Mouse (Mus musculus) kidney, postnatal 10 days (tissue): ENCODE results near the gene Tanc1.
A peak's percentile ranks its signal among the peaks of the same experiment; 100 is the strongest.

Source experiments
- DNase-seq: peaks from one replicate; pipeline ENCODE4 v3.0.0; 2021; ENCODE audit warnings: mixed read lengths

The Tanc1 gene

DNA sequence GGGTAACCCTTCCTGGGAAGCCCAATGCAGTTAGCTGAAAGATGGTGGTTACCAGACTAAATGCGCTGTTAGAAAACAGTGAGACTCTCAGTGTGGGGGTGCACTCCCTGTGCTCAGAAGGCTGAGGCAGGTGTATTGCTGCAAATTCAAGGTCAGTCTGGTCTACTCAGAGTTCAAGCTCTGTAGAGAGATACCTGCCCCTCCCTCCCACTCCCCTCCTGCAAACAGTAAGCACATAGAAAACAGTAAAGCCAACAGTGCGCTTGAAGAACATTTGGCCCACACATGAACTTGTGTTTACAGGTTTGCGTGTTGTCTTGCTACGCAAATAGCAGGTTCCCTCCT lies 73.7 kb downstream of the Tanc1 start:
- DNase-seq = no peak

DNA sequence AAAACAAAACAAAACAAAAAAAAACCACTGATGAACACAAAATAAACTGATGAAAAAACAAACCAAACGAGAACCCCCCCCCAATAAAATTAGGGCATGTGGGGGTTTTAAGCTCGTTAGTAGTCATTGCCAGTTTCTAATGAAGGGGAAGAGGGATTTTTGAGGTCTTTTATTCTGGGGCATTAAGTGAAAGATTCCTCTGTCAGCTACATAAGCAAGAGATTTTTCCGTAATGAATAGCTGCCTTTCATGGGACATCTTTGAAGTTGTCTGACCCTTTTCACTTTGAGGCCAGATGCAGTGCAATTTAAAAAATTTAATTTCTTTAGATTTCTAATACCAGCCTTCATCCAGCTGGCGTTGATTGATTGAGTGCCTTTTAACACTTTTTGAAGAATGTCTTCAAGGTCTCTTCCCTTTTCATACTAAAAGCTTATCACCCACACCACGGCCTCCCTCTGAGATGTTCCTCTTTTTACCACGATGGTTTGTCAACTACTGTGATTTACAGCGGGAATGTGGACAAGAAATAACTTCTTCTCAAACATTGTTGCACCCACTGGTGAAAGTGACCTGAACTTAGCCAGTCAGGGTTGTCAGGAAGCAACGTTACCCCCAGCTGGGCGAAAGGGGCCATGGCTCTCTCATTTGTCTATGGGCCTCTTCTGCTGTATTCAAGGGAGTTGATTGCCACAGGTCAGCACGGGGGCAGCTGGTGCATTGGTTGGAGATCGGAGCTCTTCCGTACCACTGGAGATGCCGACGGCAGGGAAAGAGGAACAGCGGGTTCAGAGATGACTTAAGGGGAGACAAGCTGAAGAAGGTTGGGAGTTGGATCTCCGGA lies 76.6 kb downstream of the Tanc1 start:
- DNase-seq = no peak

DNA sequence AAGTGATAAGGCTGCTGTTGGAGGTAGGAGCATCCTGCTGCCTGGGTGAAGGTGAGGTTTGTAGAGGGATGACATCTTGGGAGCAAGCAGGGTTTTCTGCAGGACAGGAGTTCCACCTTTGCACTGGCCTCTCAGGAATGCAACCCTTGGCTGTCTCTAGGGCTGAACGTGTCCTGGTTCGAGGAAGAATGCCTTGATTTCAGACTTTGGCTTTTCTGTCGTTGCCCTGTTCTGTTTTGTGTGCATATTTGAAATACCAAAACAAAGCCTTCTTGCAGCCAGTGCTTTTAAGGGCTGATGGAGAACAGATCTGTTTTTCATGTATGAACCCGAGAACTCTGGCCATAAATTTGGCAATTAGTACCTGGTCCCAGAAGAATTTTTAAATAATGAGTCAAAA lies 79.3 kb downstream of the Tanc1 start:
- DNase-seq = peak; percentile 54

DNA sequence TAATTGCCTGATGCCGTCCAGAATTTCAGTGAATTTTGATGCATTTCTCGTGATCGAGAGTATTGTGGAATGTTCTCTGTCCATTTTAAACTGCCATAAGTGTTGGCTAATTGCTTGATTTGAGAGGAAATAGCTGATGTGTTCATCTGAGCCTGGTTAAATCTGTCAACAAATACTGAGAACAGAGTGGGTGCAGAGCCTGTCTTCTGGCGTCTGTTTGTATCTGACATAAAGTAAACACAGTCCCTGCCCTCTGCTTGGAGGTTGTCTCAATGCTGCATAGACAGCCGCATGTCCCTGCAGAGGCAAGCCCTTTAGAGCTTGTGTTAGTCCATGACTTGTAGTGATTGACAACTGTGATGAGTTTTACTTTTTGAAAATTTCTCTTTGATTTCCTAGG lies 81.6 kb downstream of the Tanc1 start:
- no peak for DNase-seq

DNA sequence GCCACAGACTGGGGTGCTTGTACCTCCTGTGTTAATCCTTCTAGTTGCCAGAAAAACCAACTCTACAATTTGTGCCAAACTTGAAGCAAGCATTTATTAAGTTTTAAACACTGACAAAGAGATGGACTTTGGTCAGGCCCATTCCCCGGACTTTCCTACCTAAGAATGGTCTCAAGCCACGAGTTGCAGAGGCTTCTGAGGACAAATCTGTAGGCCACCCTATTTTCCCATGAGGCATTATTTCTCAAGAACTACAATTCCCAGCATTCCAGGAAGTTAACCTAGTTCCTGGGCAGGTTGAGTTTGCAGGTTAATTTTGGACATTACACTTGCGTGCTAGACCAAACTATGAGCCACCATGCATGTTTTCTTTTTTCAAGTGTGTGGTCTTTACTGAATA lies 85.3 kb downstream of the Tanc1 start:
- DNase-seq = peak; percentile 48

DNA sequence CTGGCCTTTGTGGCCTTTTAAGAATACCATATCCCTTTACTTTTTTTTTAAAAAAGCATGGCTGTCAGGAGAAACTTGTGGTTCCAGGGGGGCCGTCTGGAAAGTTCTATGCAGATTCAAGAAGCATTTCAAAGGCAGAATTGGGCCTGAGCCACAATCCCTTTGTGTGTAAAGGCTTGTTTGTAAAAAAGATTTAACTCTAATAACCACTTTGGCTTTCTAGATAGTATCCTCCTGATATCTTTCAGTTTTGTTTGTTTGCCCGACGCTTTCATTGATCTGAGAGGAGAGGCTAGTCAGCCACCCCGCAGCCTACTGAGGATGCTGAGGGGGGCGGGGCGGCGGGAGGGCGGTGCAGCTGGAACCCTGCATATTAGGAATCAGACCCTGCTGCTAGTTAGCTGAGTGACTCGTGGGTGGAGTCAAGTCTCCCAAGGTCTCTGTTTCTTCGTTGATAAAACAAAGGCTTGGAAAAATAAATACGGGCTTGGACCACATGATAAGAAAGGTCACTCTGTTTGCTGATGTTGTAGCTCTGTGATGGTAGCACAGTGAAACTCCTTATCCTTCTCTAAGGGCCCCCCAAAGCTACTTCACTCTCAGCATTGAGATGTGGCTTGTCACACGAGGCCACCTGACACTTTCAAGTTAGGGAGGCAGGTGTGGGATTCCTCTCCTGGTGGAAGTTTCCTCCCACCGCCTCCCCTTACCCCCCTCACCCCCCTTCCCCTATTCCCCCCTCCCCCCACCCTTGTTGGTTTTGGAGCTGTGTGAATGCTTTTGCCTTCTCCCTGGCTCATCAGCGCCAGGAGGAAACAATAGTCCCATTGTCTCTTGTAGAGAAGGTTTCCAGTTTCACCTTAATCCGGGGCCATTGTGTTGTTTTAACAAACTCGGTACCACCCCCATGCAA lies 86.1 kb downstream of the Tanc1 start:
- DNase-seq = peak; percentile 63

DNA sequence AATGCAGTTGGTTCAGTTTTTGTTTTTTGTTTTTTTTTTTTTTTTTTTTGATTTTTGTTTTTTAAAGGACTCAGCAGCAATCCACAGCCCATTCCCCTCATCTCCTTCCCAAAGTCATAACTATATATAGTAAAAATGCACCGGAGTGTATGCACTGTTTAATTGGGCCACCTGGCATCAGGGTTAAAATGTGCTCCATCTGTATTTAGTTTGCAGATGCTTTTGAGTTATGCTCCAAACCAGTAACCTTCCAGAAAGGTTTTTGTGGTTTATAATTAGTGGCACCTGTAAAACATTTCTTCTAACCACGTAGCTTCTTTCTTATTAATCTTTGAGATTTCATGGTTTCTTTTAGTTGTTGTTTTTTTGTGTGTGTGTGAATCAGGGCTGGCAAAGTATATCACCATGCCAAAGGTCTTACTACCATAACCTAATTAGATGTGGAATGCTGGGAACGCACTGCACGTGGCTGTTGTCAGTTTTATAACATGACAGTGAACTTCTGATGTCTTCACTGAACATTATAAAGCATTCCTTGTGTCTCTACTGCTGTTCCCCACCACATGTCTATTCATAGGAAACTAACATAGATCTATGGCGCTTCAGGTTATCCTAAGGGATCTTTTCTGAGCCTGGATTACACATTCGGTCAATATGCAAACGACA lies 86.9 kb downstream of the Tanc1 start:
- no peak for DNase-seq

DNA sequence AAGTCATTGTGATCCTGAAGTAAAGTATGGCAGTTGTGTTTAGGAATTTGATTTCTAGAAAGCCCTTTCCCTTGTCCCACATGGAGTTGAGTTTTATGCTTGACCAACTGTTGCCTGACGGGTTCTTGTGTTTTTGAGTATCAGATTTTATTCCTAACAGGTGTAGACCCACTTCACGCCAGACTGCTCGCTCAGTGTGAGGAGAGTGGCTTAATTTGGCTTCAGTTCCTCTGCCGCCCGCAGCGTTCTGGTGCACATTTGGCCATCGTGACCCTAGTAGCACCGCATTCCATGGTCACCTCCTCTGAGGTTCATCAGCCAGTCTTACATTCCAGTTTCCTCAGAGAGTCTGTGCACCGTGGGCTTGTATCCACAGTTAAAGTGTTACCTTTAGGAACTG lies 88.1 kb downstream of the Tanc1 start:
- peak; percentile 73 for DNase-seq

DNA sequence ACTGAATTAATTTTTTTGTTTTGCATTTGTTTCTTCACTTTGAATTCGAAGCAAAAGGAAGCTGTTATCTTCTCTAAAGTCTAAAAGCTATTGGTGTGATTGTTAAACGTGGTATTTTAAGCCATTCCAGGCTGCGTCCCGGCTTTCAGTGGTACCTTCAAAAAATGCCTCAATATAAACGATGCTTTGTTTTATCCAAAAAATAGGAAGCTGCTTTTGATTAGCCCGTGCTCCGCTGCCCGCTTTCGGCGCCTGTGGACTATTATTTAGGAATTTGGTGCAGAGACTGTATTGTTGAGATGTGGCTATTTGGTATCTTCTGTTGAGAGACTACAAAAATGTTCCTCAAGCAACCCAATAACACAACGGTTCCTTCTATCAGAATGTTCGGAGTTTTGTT lies 93.4 kb downstream of the Tanc1 start:
- DNase-seq = no peak

DNA sequence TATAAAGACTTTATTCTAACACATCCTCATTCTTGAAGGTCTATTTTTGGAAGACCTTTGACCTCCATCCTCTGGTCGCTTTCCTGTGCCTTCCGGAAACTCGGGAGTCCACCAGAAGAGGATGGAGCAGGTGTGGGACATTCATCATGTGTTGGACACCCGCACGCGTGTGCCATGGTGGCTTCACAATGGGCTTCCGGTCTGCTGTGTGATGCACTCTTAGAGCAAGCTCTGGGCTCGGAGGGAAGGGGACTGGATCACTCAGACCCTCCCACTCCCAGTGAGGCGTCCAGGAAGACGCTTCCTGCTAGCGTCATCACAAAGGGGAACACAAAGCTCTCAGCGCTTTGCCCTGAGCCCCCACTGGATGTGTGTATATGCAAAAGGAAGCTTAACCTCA lies 95.0 kb downstream of the Tanc1 start:
- peak; percentile 62 for DNase-seq

DNA sequence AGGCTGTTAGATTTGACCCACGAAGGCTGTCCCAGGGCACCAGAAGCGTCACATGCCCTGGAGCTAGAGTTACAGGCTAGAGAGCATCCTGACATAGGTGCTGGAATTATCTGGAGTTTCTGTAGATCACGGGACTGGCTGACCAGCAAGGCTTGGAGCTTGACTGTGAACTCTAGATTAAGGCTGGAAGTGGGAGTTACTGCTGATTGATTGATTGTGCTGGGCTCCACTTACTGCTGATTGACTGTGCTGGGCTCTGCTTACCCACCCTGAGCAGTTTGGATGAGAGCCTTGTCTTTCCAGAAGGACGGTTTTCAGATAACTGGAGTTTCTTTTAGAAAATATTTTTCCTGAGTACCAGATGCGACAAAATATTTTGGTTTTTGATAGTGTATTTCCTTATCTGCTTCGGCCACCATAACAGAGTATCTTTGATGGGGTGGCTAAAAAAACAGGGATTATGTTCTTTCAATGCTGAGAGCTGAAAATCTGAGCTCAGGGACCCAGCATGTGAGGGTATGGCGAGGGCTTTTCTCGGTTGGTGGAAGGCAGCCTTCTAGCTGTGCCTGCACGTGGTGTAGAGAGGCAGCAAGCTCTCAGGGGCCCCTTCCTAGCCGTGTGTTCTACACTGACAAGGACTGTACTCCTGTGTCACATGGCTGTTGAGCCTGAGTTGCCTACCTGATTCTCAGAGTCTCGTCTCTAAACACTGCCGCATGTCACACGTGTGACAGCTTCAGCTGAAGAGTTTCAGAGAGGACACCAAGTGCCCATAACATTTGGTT lies 96.3 kb downstream of the Tanc1 start:
- DNase-seq = no peak

DNA sequence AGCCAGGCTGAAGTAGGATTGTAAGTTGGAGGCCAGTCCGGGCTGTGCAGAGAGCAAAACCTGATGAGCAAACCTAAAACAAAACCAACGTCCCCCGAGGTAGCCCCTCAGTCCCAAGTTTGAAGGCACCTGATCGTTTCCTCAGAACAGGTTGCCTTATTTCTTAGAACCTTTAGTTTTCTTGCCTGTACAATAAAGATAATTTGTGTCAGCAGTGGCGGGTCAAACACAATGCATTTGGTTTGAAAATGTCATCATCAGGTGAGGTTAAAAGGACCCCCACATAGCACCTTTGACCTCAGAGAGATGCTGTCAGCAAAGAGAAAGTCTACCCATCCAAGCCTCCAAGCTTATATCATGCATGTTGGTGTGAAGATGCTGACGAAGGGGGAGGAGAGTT lies 98.9 kb downstream of the Tanc1 start:
- DNase-seq = no peak

DNA sequence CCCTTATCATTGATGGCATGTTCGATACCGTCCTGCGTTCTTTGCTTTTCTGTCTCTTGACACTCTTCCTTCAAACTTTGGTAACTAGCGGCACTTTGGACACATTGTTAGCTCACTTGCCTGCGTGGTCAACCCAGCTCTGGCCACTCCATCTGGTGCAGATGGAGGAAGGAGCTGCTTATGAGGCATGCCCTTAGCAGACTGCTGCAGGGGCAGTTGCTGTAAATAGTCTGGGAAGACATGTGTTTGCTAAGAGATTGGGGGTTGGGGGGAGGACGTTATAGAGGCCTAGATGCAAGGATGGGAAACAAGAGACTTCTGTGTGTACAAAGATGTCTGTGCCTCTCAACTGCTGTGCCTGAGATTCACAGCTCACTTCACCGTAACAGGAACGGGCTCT lies 100.2 kb downstream of the Tanc1 start:
- DNase-seq = no peak

DNA sequence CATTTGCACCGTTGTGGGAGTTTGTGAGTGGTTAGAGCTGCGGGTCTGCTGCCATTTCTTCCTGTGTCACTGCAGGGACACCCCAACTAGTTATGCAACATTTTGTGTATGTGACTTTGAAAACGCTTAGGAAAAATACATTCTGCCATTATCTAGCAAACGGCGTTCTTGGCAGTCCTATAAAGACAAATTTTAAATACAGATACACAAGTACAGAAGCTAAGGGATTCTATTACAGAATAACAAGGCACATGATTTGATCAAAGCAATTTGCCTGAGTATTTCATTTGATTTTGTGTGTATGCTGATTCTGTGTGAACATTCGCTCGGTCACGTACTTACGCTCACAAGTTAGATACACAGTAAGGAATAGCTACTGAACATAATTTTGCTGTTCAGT lies 100.6 kb downstream of the Tanc1 start:
- DNase-seq = no peak

DNA sequence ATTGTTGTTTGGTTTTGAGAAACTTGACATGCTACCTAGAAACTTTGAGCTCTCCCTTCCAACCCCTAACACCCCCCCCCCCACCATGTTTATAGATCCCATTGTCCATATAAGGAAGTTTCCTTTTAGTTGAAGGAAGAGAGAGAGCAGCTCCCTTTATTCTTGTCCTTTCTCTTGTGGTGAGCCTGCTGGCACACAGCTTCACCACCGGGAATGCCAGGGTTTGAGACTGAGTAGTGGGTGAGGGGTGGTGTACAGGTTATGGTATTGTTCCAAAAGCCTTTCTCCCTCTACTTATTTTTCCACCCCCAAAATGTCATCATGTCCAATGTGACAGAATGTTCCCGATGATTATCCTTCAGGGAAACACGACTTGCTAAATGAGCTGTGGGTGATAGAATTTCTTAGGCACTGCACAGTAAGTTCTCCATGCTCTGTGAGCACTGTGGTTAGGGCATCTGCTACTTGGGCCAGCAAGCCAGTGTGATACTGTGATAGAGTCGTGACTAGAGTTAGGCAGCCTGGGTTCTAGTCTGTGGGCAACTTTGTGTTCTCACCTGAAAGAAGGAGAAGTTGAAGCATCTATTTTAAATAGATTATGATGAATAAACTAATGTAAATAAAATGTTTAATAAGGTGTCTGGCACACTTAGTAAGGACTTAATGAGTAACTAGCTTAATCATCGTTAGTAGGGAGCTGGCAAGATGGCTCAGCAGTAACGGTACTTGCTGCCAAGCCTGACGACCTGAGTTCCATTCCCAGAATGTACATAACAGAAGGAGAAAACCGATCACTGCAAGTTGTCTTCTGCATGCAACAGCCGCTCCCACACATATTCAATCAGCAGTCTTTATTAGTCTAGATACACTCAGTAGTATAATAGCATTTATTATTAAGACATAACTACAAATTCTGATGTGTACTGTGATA lies 102.0 kb downstream of the Tanc1 start:
- DNase-seq = no peak

DNA sequence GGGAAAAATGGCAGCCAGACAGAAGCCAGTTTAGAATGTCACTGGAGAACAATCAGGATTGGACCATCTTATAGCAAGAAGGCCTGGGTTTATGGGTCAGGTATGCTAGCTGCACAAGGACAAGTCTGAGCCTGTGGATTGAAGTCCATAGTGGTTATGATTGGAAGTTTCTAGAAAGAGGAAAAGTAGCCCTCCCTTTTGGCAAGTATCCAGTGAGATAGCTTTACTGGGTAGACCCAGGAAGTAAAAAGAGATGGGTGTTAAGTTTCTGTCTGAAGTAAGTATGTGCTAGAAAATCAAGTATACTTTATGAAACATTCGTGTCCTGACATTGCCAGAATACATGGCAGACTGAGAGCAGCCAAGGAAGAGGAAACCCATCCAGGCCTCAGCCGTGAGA lies 103.2 kb downstream of the Tanc1 start:
- no peak for DNase-seq

DNA sequence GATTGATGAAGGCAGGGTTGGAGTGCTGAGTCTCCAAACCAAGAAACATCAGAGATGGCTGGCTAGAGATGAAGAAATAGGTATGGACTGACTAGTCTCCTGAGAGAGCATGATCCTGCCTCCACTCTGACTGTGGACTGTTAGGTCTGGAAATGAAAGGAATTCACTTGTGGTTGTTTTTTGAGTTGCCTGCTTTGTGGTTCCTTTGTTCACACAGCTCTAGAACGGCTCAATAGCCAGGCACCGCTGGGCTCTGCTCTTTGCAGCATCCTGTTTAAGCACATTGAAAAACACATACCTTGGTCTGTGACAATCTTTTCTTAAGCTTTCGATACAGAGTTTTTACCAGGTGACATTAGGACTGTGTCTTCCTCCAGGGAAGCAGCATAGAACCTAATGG lies 104.6 kb downstream of the Tanc1 start:
- DNase-seq = no peak

DNA sequence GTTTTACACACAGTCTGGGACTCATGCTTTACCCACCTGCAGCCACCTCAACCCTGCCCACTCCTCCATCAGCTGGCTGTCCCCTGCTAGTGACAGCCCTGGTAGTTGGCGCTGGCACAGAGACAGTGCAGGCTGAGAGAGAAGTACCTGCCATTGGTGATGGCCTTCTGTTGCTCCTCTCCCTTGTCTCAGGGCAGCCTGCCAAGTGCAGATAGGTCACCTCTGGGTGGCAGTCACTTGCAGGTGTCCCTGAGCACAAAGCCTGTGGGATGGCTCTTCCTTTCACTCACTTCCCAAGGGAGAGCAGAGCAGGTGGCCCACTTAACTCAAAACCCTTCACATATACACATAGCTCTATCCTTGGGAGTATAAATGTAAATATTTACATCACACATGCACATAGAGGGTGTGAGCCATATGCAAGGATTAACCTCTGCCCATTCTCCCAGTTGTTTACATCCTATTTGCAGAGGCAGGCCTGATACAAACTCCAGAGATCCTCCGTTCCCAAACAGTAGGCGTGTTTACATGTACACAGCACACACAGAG lies 106.0 kb downstream of the Tanc1 start:
- no peak for DNase-seq

DNA sequence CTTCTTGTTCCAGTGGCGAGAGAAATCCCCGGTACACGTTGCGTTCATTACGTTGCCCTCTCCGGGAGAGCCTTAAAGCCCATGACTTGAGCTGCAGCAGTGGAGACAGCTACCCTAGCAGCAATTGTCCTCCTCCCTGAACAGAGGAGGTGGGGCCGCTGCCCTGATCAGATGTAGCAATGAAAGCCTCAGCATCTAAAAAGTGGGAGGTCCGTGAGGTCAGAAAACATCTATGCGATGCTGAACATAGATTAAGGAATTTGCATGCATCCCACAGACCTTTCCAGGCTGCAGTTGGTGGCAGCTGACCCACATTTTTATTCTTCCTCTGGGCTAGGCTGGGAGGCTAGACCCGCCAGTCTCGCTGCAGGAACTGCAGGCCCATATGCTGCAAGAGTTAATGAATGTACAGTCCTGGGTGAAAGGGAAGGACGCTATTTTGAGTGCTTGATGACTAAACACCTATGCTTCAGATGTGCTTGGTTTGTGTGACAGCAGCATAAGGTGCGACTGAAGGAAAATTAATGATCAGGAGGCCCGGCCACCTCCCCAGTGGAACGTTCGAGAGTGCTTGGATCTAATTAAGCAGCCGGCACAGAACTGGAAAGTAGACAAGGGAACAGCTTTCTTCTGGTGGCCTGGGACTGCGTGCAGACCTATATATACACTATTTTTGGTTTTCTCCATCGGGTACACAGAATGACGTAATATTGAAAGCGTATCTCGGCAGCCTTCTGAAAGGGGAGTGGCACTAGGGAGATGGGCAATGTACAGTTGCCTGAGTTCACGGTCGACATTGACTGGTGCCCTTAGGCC lies 107.0 kb downstream of the Tanc1 start:
- no peak for DNase-seq

DNA sequence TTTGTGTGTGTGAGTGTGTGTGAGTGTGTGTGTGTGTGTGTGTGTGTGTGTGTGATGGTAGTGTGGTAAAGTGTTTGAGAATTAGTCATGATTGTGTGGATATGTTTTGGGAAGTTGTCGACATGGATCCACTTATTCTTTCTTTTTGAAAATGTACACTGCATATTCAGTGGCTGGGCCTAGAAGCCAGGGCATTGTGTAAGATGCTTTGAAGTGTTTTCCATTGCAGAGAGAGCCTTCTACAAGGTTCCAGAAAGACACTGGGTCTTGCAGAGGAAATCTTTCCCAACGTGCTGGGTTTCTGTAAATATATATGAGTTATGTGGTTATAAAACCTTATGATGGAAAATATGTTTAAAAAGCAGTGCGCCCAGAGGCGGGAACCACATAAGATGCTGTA lies 108.0 kb downstream of the Tanc1 start:
- DNase-seq = no peak
